Mouse (Mus musculus): Measurements from ENCODE around the gene Ddx25.

The Ddx25 gene

DNA sequence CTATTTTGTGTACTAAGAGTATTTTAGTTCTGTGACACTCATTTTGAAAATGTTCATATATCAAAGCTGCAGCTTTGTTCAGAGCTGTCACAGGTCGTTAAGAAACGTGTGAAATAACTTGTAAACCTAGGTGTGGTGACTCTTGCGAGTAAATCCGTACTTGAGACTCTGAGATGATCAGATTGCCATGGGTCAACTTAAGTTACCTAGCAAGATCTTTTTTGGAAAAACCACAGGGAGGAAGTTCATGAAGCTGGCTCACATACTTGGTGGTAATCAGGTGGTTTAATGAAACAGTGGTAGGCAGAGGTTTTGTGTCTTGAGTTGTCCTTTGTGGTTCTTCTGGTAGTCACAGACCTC lies 64.6 kb downstream of the Ddx25 start:
- DNase-seq (ENCODE audit: extremely low read depth, low read depth) = no peak

DNA sequence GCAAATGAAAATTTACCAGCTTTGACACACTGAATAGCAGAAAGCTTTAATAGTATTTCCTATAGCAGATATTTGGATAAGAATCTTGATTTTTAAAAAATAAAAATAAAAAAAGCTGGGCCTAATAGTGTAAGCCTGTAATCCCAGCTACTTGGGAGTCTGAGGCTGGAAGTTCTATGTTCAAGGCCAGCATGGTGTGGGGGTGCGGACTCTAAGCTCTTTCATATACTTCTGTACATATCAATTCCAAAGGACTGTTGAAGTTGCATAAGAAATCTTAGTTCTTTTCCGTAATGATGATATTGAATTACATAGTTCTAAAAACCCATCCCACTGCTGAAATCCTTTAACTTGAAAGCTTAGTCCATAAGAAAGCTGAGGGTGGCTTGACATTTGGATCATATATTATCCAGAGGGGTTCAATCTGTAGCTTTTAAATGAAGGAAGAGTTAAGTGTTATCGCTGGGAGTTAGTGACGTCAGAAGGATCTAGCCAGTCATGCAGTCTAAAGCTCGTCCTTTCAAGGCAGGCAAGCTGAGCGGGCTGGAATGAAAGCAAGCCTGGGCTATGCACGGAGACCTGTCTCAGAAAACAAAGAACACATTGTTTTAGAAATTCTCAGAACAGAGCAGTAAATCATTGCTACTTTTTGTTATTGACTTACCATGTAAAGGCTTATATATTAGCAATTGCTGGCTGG lies 65.1 kb downstream of the Ddx25 start:
- no peak for DNase-seq (ENCODE audit: extremely low read depth, low read depth)

DNA sequence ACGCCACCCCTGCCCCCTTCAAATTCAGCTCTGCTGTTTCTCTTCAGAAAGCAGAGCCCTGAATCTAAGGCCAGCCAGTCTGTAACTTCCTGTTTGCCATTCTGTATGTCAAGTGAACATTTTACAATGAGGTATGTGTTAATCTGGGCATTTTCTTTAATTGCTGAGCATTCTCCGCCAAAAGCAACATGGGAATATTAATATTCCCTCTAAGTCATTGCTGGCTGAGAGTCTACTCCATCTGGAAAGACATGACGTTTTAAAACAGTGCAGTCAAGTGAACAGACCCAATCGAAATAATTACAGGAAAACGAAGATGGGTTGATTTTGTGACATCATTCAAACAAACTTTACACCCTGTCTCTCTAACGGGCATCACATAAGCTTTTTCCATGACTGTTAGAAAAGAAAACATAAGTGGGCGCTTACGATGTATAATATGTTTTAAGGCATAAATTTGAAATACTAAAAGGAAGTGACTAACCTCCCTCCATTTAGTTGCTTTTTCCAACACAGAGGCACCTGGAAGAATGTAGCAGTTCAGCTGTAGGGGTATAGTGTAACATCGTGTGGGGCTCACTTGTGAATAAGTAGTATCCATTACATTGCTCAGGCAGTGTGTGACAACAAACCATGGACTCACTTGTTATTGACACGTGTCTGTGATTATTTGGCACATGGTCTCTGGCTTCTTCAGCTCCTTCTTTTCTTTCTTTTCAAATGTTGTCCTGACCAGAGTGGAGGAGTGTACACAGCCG lies 67.0 kb downstream of the Ddx25 start:
- no peak for DNase-seq (ENCODE audit: extremely low read depth, low read depth)

GRCm38 (mm10) chr9:35488496-35488895 lies 69.8 kb downstream of the Ddx25 start:
- no peak for DNase-seq (ENCODE audit: extremely low read depth, low read depth)
